Mouse (Mus musculus) cerebellum, adult 2 months (tissue): Measurements from ENCODE around the gene Cntd1. TPM values are rescaled to one million over a fixed set of nuclear protein-coding genes. Genes with fewer than 3 reads are reported as not detected.

Source experiments
- DNase-seq, 2 experiments: peaks; one replicate each; pipeline ENCODE4 v3.0.0; 2021
- H3K27ac ChIP-seq: fragments of 200-500 bp; 2 replicates; pipeline ENCODE4 v1.5.1; 2012; ENCODE audit warnings: low read length, control low read depth, inconsistent platforms; ENCODE audit not compliant: insufficient read depth
- H3K27me3 ChIP-seq: fragments of 200-500 bp; 2 replicates; pipeline ENCODE4 v1.6.1; 2012; ENCODE audit warnings: inconsistent platforms, mild to moderate bottlenecking, low read length, moderate library complexity; ENCODE audit not compliant: control insufficient read depth, insufficient read depth
- H3K4me1 ChIP-seq: fragments of 200-500 bp; 2 replicates; pipeline ENCODE4 v1.6.1; 2011; ENCODE audit warnings: low read length; ENCODE audit not compliant: control insufficient read depth, insufficient read depth
- H3K4me3 ChIP-seq: fragments of 200-500 bp; replicated peaks from 2 replicates; pipeline ENCODE3; 2011; ENCODE audit warnings: mild to moderate bottlenecking, low read depth, low read length, control low read depth; ENCODE audit not compliant: insufficient read depth
- CTCF ChIP-seq: fragments of 200-500 bp; IDR thresholded peaks from 2 replicates; pipeline ENCODE4 v1.5.1; 2011; ENCODE audit warnings: low read depth, mild to moderate bottlenecking, control low read depth, low read length, moderate library complexity, borderline replicate concordance; ENCODE audit not compliant: insufficient read depth
- POLR2A ChIP-seq: fragments of 200-500 bp; IDR thresholded peaks from 2 replicates; pipeline ENCODE4 v1.6.1; 2011; ENCODE audit warnings: low read length, control low read depth, borderline replicate concordance; ENCODE audit not compliant: insufficient read depth
- WGBS: fragments of 180-500 bp; shearing (Covaris S2); methylation state at CpG from one replicate; pipeline ENCODE4 v1.1.7; 2018; 5-methylcytosine and 5-hydroxymethylcytosine counted together
- polyA plus RNA-seq: library from polyadenylated mRNA; depleted of rRNA; stranded (reverse); fragments of >200 nt; gene quantifications from 2 replicates; pipeline ENCODE4 v1.2.3, GENCODE M21; 2012

Gene Cntd1
- polyA plus RNA-seq, 1 experiment = 0.65 TPM

- no peaks in the 10 kb centered on the region for H3K27me3 ChIP-seq
- TF ChIP-seq CTCF (no peak), POLR2A (no peak)
- 0 out of 2 replicates have a peak, but pooled peaks cover 3% of the 10 kb centered on the region for H3K4me1 ChIP-seq
- no peak for DNase-seq
- 60% methylated on average over 4 of the region's 4 CpGs for WGBS
- H3K4me3 ChIP-seq = no peak overlapping the region
- no peak overlapping the region for H3K27ac ChIP-seq
Measured at GRCm38 (mm10) chr11:101283805-101284204, 5.0 kb downstream of the Cntd1 start.

GRCm38 (mm10) chr11:101287306-101287705, 8.5 kb downstream of the Cntd1 start:
- no peak overlapping the region for H3K27ac ChIP-seq
- no peak for DNase-seq
- 84% methylated on average over 9 of the region's 9 CpGs for WGBS
- H3K4me1 ChIP-seq = no peaks in the 10 kb centered on the region
- TF ChIP-seq POLR2A = no peak
- H3K27me3 ChIP-seq = no peaks in the 10 kb centered on the region
- no peak overlapping the region for H3K4me3 ChIP-seq

GRCm38 (mm10) chr11:101291231-101291630, 12.4 kb downstream of the Cntd1 start:
- DNase-seq = no peak
- 83% methylated on average over 8 of the region's 8 CpGs for WGBS
- H3K4me3 ChIP-seq = no peak overlapping the region
- H3K27me3 ChIP-seq = no peaks in the 10 kb centered on the region
- TF ChIP-seq POLR2A (no peak), CTCF (no peak)
- H3K27ac ChIP-seq = no peak overlapping the region
- H3K4me1 ChIP-seq = no peaks in the 10 kb centered on the region

- Histone ChIP-seq H3K27ac (no peak overlapping the region), H3K27me3 (no peaks in the 10 kb centered on the region), H3K4me3 (no peak overlapping the region), H3K4me1 (no peaks in the 10 kb centered on the region)
- DNase-seq = no peak
- 74% methylated on average over 8 of the region's 8 CpGs for WGBS
- TF ChIP-seq CTCF (no peak), POLR2A (no peak)
Measured at GRCm38 (mm10) chr11:101295191-101295590, 16.4 kb downstream of the Cntd1 start.

GRCm38 (mm10) chr11:101300881-101301280, 22.1 kb downstream of the Cntd1 start:
- no peak for TF ChIP-seq CTCF
- TF ChIP-seq POLR2A = no peak
- Histone ChIP-seq H3K27me3 (no peaks in the 10 kb centered on the region), H3K4me1 (peaks cover 6% of the 10 kb centered on the region), H3K27ac (no peak overlapping the region), H3K4me3 (peak overlapping the region; percentile 28)
- DNase-seq = no peak
- WGBS = 65% methylated on average over 7 of the region's 7 CpGs

GRCm38 (mm10) chr11:101301299-101302003, 22.6 kb downstream of the Cntd1 start:
- DNase-seq = no peak
- WGBS = 12% methylated on average over 26 of the region's 26 CpGs
- peaks cover 6% of the 10 kb centered on the region for H3K4me1 ChIP-seq
- H3K27ac ChIP-seq = 0 out of 2 replicates have a peak overlapping the region, but pooled peaks have one; percentile 24
- TF ChIP-seq POLR2A (no peak), CTCF (no peak)
- H3K27me3 ChIP-seq = no peaks in the 10 kb centered on the region
- peak overlapping the region; percentile 71 for H3K4me3 ChIP-seq

GRCm38 (mm10) chr11:101302004-101302798, 23.4 kb downstream of the Cntd1 start, which contains the start of gene Becn1:
Gene Becn1 (minus strand): TSS chr11:101302286.
- Histone ChIP-seq H3K27ac (0 out of 2 replicates have a peak within 1 kb of the TSS, but pooled peaks have one; percentile 24), H3K27me3 (no peaks in the 10 kb centered on the region), H3K4me1 (peaks cover 6% of the 10 kb centered on the region), H3K4me3 (peak within 1 kb of the TSS; percentile 71)
- 6% methylated on average over 39 of the region's 39 CpGs for WGBS
- DNase-seq = peak; percentile 94 to 97
- TF ChIP-seq POLR2A (peak; percentile 63; the same call in 1 of the 2 replicates), CTCF (peak; percentile 90)
